Mouse (Mus musculus) megakaryocyte, adult 5-6 weeks (primary cell): ENCODE measurements around the gene Btrc. TPM values are rescaled to one million over a fixed set of nuclear protein-coding genes. Genes with fewer than 3 reads are reported as not detected.
"Not testable (repeated sequence)": the region's sequence is repeated elsewhere in the genome, so short reads cannot be mapped to it uniquely, and the experiment has no call there.

ENCODE experiments used
- ATAC-seq: 2 replicates; pipeline ENCODE4 v1.8.0; 2016; ENCODE audit warnings: mild to moderate bottlenecking, inconsistent platforms; ENCODE audit not compliant: poor library complexity, severe bottlenecking
- total RNA-seq, 2 experiments: library from RNA; stranded (forward) in 1 of 2; stranded (reverse) in 1 of 2; fragments of 153-499, 151-499 nt in 1 of 2; fragments of 221-1000, 200-1000 nt in 1 of 2; gene quantifications; 2 replicates each; pipeline versions ENCODE4 v1.2.3 to v1.2.4; 2015 to 2017

The Btrc gene
- 5.7 and 14.8 TPM in 2 replicates for total RNA-seq (2015)
- total RNA-seq (2017) = 8.2 and 9.3 TPM in 2 replicates

- ATAC-seq = peak; percentile 98
These were observed at the start of gene Btrc for GRCm38 (mm10) chr19:45363384-45363926. TSS of gene Btrc (plus strand) at chr19:45363734.

- ATAC-seq = no peak
These were observed 46.1 kb upstream of the Btrc start for GRCm38 (mm10) chr19:45317473-45317882.

- peak; percentile 69 for ATAC-seq
These were observed 42.5 kb upstream of the Btrc start for GRCm38 (mm10) chr19:45321062-45321461.

GRCm38 (mm10) chr19:45329039-45329438 lies 34.5 kb upstream of the Btrc start:
- ATAC-seq = no peak

GRCm38 (mm10) chr19:45329748-45330298 lies 33.7 kb upstream of the Btrc start:
- ATAC-seq = no peak

GRCm38 (mm10) chr19:45336718-45337117 lies 26.8 kb upstream of the Btrc start:
- no peak for ATAC-seq

GRCm38 (mm10) chr19:45338182-45338581 lies 25.4 kb upstream of the Btrc start:
- ATAC-seq = no peak

- ATAC-seq = no peak
These were observed 19.6 kb upstream of the Btrc start for GRCm38 (mm10) chr19:45343941-45344340.

GRCm38 (mm10) chr19:45348188-45348587 lies 15.3 kb upstream of the Btrc start:
- no peak for ATAC-seq

- no peak for ATAC-seq
These were observed 13.1 kb upstream of the Btrc start for GRCm38 (mm10) chr19:45350456-45350855.

- not testable (repeated sequence) for ATAC-seq
These were observed 10.8 kb upstream of the Btrc start for GRCm38 (mm10) chr19:45352706-45353105.

- no peak for ATAC-seq
These were observed 7.9 kb upstream of the Btrc start for GRCm38 (mm10) chr19:45355678-45356077.

GRCm38 (mm10) chr19:45356868-45357267 lies 6.7 kb upstream of the Btrc start:
- ATAC-seq = not testable (repeated sequence)

- no peak for ATAC-seq
These were observed 3.0 kb upstream of the Btrc start for GRCm38 (mm10) chr19:45360486-45360885.

GRCm38 (mm10) chr19:45363933-45364391 lies 428 bp downstream of the Btrc start:
- ATAC-seq = no peak; the same call in 1 of the 2 replicates

GRCm38 (mm10) chr19:45366651-45367050 lies 3.1 kb downstream of the Btrc start:
- ATAC-seq = no peak

- not testable (repeated sequence) for ATAC-seq
These were observed 21.3 kb downstream of the Btrc start for GRCm38 (mm10) chr19:45384815-45385214.

- no peak for ATAC-seq
These were observed 25.0 kb downstream of the Btrc start for GRCm38 (mm10) chr19:45388551-45388950.

GRCm38 (mm10) chr19:45394078-45394477 lies 30.5 kb downstream of the Btrc start:
- ATAC-seq = no peak

GRCm38 (mm10) chr19:45411000-45411399 lies 47.5 kb downstream of the Btrc start:
- ATAC-seq = no peak

- ATAC-seq = no peak
These were observed 49.2 kb downstream of the Btrc start for GRCm38 (mm10) chr19:45412694-45413093.

- no peak for ATAC-seq
These were observed 50.4 kb downstream of the Btrc start for GRCm38 (mm10) chr19:45413966-45414365.

GRCm38 (mm10) chr19:45417601-45418000 lies 54.1 kb downstream of the Btrc start:
- ATAC-seq = no peak
